Mouse (Mus musculus) lung, adult 2 months (tissue): ENCODE data around the gene Bcl11a.

ENCODE experiments used
- CTCF ChIP-seq: fragments of 200-500 bp; IDR thresholded peaks from 2 replicates; pipeline ENCODE4 v1.5.1; 2011; ENCODE audit warnings: mild to moderate bottlenecking, low read length, control low read depth; ENCODE audit not compliant: insufficient read depth
- POLR2A ChIP-seq: fragments of 200-500 bp; IDR thresholded peaks from 2 replicates; pipeline ENCODE4 v1.6.1; 2011; ENCODE audit warnings: low read depth, mild to moderate bottlenecking, control low read depth, low read length, borderline replicate concordance; ENCODE audit errors: extremely low read depth

- TF ChIP-seq CTCF (no peak), POLR2A (no peak)
Measured at GRCm38 (mm10) chr11:24129358-24130185, 51.7 kb downstream of the Bcl11a start.
